Mouse (Mus musculus) telencephalon, adult 2 months (tissue): Measurements from ENCODE around the gene Pdyn.

Source experiments
- DNase-seq: peaks from one replicate; pipeline ENCODE4 v3.0.0-alpha.2; 2011; ENCODE audit warnings: low read depth, low spot score

Pdyn gene

DNA sequence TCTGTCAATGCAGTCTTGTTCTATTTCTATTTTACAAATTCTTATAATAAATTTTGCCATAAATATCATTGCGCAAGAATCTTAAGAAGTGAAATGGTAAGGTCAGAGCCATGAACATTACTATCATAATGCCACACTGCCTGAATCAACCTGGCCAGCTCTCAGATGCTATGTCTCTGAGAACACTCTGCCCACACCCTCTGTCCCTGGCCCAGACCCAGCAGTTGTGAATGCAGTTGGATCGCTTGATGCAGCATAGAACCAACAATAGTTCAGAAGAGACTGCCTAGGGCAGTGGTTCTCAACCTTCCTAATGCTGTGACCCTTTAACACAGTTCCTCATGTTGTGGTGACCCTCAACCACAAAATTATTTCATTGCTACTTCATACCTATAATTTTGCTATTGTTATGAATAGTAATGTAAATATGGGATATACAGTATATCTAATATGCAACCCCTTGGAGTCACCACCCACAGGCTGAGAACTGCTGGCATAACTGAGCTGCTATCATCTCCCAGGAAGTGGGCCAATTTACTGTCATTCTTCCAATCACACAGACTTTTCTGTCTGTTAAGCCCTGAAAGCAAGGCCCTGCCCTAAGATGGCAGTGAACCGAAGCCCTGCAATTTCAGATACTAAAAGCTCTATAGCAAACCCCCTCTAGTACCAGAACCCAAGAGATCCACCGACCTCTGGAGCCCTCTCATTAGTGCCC, 45.3 kb downstream of the Pdyn start:
- DNase-seq = no peak

DNA sequence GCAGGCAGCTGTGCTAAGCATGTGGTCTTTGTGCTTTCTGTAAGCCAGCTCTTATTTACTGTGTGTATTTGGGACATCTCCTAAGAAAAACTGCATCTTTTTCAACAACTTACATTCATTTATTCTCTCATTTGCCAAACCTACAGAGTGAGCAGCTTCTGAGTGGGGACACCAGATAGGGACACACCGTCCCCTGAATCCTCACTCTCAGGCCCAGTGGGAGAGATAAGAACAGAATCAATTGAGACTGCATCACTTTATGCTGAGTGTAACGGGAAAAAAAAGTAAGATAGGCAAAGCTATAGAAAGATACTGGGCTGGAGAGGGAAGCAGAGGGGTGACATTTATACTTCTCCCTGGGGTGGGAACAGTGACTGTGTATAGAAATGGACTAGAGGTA, 46.0 kb downstream of the Pdyn start:
- no peak for DNase-seq

DNA sequence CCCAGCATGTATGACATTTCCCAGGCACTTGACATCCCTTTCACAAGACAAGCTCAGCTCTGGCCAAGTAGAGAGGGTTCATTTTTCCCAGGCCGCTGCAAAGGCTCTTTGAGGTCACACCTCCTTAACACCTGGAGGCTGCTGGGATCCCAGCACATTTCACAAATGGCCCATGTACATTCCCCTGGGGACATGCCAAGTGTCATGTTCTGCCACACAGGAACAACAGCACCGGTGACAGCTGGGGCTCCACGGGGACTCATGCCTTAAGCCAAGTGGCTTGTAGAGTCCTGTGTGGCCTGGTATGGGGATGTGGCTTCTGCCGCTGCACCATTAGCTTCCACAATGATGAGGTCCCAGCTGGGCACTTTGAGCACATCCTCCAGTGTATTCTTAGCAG, 47.0 kb downstream of the Pdyn start:
- DNase-seq = no peak
